Mouse (Mus musculus): ENCODE data around the gene Klhdc7b. TPM values are rescaled to one million over a fixed set of nuclear protein-coding genes. Genes with fewer than 3 reads are reported as not detected.

The Klhdc7b gene
- polyA plus RNA-seq (2015; fragmentation: Nextera tagmentation; extraction: Ambion mirVana): not detected in 2 replicates

DNA sequence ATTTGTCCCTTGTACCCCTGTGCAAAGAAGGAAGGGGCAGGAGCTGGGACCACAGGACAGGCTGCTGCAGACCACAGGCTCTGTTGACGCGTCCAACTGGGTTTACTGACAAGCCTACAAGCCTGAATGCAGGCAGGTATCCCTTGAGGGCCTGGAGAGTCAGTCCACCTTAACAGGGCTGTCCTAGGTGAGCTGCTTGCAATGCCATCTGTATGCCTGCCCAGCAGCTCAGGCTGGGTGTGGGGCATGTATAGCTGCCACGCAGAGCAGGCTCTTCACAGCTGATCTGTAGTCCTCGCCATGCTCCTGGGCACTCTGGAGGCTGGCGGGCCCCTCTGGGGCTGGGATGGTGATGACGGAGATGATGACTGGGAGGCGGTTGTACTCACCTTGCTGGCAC is at the start of gene Klhdc7b:
Gene Klhdc7b (plus strand): TSS at position 301 of the 400 bp plus-strand sequence.
- H3K36me3 ChIP-seq (ENCODE audit: control insufficient read depth, insufficient read depth): no peaks in the 10 kb centered on the region
- no peak within 1 kb of the TSS for H3K4me3 ChIP-seq (ENCODE audit: low read depth, low read length)
- peaks cover under 1% of the 10 kb centered on the region; the same call in 1 of the 2 replicates for H3K4me1 ChIP-seq (ENCODE audit: control insufficient read depth, low read depth, low read length)
- no peaks in the 10 kb centered on the region for H3K9me3 ChIP-seq (replicated peaks; ENCODE audit: control insufficient read depth, low read length)
- WGBS (ENCODE audit: insufficient replicate concordance): 74% methylated on average over 7 of the region's 7 CpGs
- no peak within 1 kb of the TSS for H3K4me2 ChIP-seq (ENCODE audit: low read depth, low read length)
- no peak within 1 kb of the TSS for H3K9ac ChIP-seq (ENCODE audit: low read depth, low read length)
- H3K27me3 ChIP-seq (ENCODE audit: control insufficient read depth, insufficient read depth, low read depth, low read length): peaks cover under 1% of the 10 kb centered on the region
- ATAC-seq (ENCODE audit: low read depth): no peak
- H3K27ac ChIP-seq (ENCODE audit: low read length): no peak within 1 kb of the TSS

DNA sequence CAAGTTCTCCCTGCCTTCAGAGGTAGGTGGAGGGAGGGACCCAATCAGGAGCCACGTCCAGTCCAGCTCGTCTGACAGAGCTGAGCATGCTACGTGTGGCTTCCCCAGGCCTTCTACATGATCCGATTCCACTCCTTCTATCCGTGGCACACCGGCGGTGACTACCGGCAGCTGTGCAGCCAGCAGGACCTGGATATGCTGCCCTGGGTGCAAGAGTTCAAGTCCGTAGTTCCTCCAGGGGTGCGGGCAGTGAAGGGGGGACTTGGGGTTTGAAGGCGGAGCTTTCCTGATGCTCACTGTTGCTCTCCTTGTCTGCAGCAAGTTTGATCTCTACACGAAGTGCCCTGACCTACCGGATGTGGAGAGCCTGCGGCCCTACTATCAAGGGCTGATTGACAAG is 48.3 kb upstream of the Klhdc7b start:
- Histone ChIP-seq H3K4me1 (ENCODE audit: control insufficient read depth, low read depth, low read length) (no peaks in the 10 kb centered on the region), H3K9ac (ENCODE audit: low read depth, low read length) (no peak overlapping the region), H3K4me2 (ENCODE audit: low read depth, low read length) (no peak overlapping the region), H3K9me3 (replicated peaks; ENCODE audit: control insufficient read depth, low read length) (no peaks in the 10 kb centered on the region), H3K36me3 (ENCODE audit: control insufficient read depth, insufficient read depth) (no peaks in the 10 kb centered on the region), H3K27ac (ENCODE audit: low read length) (no peak overlapping the region), H3K4me3 (ENCODE audit: low read depth, low read length) (no peak overlapping the region), H3K27me3 (ENCODE audit: control insufficient read depth, insufficient read depth, low read depth, low read length) (no peaks in the 10 kb centered on the region)
- 81% methylated on average over 14 of the region's 14 CpGs for WGBS (ENCODE audit: insufficient replicate concordance)
- ATAC-seq (ENCODE audit: low read depth): no peak

DNA sequence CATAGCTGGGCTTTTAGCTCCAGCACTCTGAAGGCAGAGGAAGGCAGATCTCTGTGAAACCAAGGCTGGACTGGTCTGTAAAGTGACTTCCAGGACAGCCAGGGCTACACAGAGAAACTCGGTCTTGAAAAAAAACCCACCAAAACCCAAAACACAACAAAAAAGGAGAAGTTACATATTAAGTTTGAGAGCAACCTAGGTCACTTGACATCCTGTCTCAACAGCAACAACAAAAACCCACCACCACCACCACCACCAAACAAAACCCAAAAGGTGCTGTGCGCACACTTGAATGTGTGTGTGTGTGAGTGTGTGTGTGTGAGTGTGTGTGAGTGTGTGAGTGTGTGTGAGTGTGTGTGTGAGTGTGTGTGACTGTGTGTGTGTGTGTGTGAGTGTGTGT is 45.0 kb upstream of the Klhdc7b start:
- 34% methylated on average over 2 of the region's 2 CpGs for WGBS (ENCODE audit: insufficient replicate concordance)
- Histone ChIP-seq H3K4me1 (ENCODE audit: control insufficient read depth, low read depth, low read length) (no peaks in the 10 kb centered on the region), H3K9me3 (replicated peaks; ENCODE audit: control insufficient read depth, low read length) (no peaks in the 10 kb centered on the region), H3K4me2 (ENCODE audit: low read depth, low read length) (no peak overlapping the region), H3K27ac (ENCODE audit: low read length) (no peak overlapping the region), H3K36me3 (ENCODE audit: control insufficient read depth, insufficient read depth) (no peaks in the 10 kb centered on the region), H3K4me3 (ENCODE audit: low read depth, low read length) (no peak overlapping the region), H3K27me3 (ENCODE audit: control insufficient read depth, insufficient read depth, low read depth, low read length) (no peaks in the 10 kb centered on the region), H3K9ac (ENCODE audit: low read depth, low read length) (no peak overlapping the region)
- no peak for ATAC-seq (ENCODE audit: low read depth)

DNA sequence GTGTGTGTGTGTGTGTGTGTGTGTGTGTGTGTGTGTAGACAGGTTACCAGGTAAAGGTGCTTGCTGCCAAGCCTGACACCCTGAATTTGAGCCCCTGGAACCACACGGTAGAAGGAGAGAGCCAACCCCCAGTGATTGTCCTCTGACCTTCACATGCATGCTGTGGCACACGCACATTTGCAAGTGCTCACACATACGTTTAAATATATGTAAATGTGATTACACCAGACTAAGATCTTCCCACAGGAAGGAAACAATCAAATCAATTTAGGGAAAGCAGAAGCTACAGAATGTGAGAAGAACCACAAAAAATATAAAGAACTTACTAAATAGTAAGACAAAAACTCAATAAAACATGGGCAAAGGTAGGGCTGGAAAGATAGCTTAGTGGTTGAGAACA is 44.6 kb upstream of the Klhdc7b start:
- H3K27me3 ChIP-seq (ENCODE audit: control insufficient read depth, insufficient read depth, low read depth, low read length): no peaks in the 10 kb centered on the region
- no peak overlapping the region for H3K4me3 ChIP-seq (ENCODE audit: low read depth, low read length)
- H3K9me3 ChIP-seq (replicated peaks; ENCODE audit: control insufficient read depth, low read length): no peaks in the 10 kb centered on the region
- no peak overlapping the region for H3K4me2 ChIP-seq (ENCODE audit: low read depth, low read length)
- 38% methylated on average over 3 of the region's 3 CpGs for WGBS (ENCODE audit: insufficient replicate concordance)
- no peak overlapping the region for H3K27ac ChIP-seq (ENCODE audit: low read length)
- H3K4me1 ChIP-seq (ENCODE audit: control insufficient read depth, low read depth, low read length): no peaks in the 10 kb centered on the region
- H3K36me3 ChIP-seq (ENCODE audit: control insufficient read depth, insufficient read depth): no peaks in the 10 kb centered on the region
- ATAC-seq (ENCODE audit: low read depth): no peak
- H3K9ac ChIP-seq (ENCODE audit: low read depth, low read length): no peak overlapping the region

DNA sequence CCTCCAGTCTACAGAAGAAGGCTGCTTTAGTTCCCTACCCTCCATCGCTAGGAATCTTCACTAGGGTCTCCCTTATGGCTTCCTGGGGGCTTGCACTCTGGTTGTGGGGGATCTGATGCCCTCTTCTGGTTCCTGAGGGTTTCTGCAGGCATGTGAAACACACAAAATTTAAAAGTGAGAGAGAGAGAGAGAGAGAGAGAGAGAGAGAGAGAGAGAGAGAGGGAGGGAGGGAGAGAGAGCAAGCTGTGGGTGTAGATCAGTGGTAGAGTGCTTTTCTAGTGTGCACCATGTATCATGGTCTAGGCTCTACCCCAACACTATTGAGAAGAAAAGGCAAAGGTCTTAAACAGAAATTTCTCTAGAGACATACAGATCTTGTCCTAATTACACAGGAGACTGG is 43.0 kb upstream of the Klhdc7b start:
- no peaks in the 10 kb centered on the region for H3K27me3 ChIP-seq (ENCODE audit: control insufficient read depth, insufficient read depth, low read depth, low read length)

DNA sequence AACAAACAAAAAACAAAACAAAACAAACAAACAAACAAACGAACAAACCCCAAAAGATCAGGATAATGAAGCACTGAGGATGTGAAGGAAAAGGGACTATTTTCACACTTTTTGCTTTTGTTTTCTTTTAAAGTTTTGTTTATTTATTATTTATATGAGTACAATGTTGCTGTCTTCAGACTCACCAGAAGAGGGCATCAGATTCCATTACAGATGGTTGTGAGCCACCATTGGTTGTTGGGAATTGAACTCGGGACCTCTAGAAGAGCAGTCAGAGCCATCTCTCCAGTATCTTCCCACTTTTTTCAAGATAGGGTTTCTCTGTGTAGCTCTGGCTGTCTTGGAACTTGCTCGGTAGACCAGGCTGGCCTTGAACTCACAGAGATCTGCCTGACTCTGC is 41.4 kb upstream of the Klhdc7b start:
- 64% methylated on average over 3 of the region's 3 CpGs for WGBS (ENCODE audit: insufficient replicate concordance)
- H3K27me3 ChIP-seq (ENCODE audit: control insufficient read depth, insufficient read depth, low read depth, low read length): no peaks in the 10 kb centered on the region
- H3K4me3 ChIP-seq (ENCODE audit: low read depth, low read length): no peak overlapping the region
- H3K4me2 ChIP-seq (ENCODE audit: low read depth, low read length): no peak overlapping the region
- no peak overlapping the region for H3K27ac ChIP-seq (ENCODE audit: low read length)
- H3K9ac ChIP-seq (ENCODE audit: low read depth, low read length): no peak overlapping the region
- H3K36me3 ChIP-seq (ENCODE audit: control insufficient read depth, insufficient read depth): no peaks in the 10 kb centered on the region
- no peaks in the 10 kb centered on the region for H3K9me3 ChIP-seq (replicated peaks; ENCODE audit: control insufficient read depth, low read length)
- no peaks in the 10 kb centered on the region for H3K4me1 ChIP-seq (ENCODE audit: control insufficient read depth, low read depth, low read length)
- ATAC-seq (ENCODE audit: low read depth): no peak

More for the DNA sequence above, 43.0 kb upstream of the Klhdc7b start:
- Histone ChIP-seq H3K4me2 (ENCODE audit: low read depth, low read length) (no peak overlapping the region), H3K36me3 (ENCODE audit: control insufficient read depth, insufficient read depth) (no peaks in the 10 kb centered on the region), H3K4me1 (ENCODE audit: control insufficient read depth, low read depth, low read length) (no peaks in the 10 kb centered on the region), H3K4me3 (ENCODE audit: low read depth, low read length) (no peak overlapping the region), H3K27ac (ENCODE audit: low read length) (no peak overlapping the region), H3K9me3 (replicated peaks; ENCODE audit: control insufficient read depth, low read length) (no peaks in the 10 kb centered on the region), H3K9ac (ENCODE audit: low read depth, low read length) (no peak overlapping the region)
- WGBS (ENCODE audit: insufficient replicate concordance): 25% methylated on average over 1 of the region's 1 CpGs
- ATAC-seq (ENCODE audit: low read depth): no peak

DNA sequence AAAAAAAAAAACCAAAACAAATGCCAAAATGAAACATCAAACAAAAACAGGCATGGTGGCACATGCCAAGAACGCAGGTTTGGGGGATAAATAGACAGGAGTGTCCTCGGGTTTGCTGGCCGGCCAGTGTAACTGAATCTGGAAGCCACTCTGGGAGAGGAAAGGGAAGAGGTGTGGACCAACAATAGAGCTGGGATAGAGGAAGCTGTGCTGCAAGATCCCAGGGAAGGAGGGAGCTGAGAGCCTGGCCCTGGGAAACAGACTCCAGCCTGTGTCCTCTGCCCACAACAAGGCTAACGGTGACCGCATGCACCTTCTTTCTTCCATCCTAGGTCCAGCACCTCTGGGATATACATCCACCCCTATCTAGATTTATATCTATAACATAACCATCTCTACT is 34.3 kb upstream of the Klhdc7b start:
- Histone ChIP-seq H3K9me3 (replicated peaks; ENCODE audit: control insufficient read depth, low read length) (no peaks in the 10 kb centered on the region), H3K36me3 (ENCODE audit: control insufficient read depth, insufficient read depth) (peaks cover 29% of the 10 kb centered on the region), H3K4me1 (ENCODE audit: control insufficient read depth, low read depth, low read length) (peaks cover 13% of the 10 kb centered on the region), H3K4me3 (ENCODE audit: low read depth, low read length) (no peak overlapping the region), H3K27me3 (ENCODE audit: control insufficient read depth, insufficient read depth, low read depth, low read length) (no peaks in the 10 kb centered on the region), H3K27ac (ENCODE audit: low read length) (no peak overlapping the region), H3K9ac (ENCODE audit: low read depth, low read length) (no peak overlapping the region), H3K4me2 (ENCODE audit: low read depth, low read length) (no peak overlapping the region)
- ATAC-seq (ENCODE audit: low read depth): no peak
- WGBS (ENCODE audit: insufficient replicate concordance): 78% methylated on average over 5 of the region's 5 CpGs

DNA sequence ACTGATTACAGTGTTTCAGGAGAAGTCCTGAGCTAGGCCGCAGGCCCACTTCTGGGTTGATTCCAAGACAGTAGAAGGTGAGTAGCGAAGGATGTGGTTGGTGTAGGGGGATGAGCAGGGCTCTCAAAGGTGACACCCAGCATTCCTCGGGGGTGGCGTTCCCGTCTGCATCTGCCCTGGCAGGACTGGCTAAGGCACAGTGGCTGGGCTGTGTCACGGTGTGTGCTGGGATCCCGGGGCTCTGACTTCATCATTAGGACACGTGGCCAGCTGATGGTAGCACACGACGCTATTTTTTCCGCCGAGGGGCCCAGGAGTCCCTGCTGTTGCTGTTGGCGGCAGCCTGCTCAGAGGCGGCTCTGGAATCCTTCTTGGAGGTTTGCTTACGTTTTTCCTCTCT is 33.4 kb upstream of the Klhdc7b start:
- H3K9me3 ChIP-seq (replicated peaks; ENCODE audit: control insufficient read depth, low read length): no peaks in the 10 kb centered on the region
- H3K9ac ChIP-seq (ENCODE audit: low read depth, low read length): no peak overlapping the region
- peaks cover 29% of the 10 kb centered on the region for H3K36me3 ChIP-seq (ENCODE audit: control insufficient read depth, insufficient read depth)
- H3K4me2 ChIP-seq (ENCODE audit: low read depth, low read length): no peak overlapping the region
- no peaks in the 10 kb centered on the region for H3K27me3 ChIP-seq (ENCODE audit: control insufficient read depth, insufficient read depth, low read depth, low read length)
- WGBS (ENCODE audit: insufficient replicate concordance): 88% methylated on average over 15 of the region's 15 CpGs
- ATAC-seq (ENCODE audit: low read depth): no peak
- no peak overlapping the region for H3K27ac ChIP-seq (ENCODE audit: low read length)
- H3K4me1 ChIP-seq (ENCODE audit: control insufficient read depth, low read depth, low read length): peaks cover 13% of the 10 kb centered on the region
- no peak overlapping the region for H3K4me3 ChIP-seq (ENCODE audit: low read depth, low read length)

DNA sequence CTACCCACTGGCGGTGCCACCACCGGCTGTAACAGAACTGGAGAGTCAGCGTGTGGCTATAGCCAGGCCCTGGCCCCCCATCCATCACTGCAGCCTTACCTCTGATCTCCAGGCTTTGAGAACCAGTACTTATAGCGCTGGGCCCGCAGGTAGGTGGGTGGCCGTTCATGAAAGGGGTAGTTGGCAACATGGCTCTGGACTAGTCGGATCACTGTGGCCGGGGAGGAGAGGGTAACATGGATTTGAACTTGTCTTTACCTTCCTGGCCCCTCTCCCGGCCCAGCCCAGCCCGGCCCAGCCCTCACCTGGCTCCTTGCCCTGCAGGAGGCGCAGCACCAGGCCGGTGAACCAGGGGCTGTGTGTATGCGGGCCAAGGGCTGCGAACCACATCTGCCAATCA is 32.7 kb upstream of the Klhdc7b start:
- H3K27ac ChIP-seq (ENCODE audit: low read length): no peak overlapping the region
- no peaks in the 10 kb centered on the region for H3K9me3 ChIP-seq (replicated peaks; ENCODE audit: control insufficient read depth, low read length)
- WGBS (ENCODE audit: insufficient replicate concordance): 88% methylated on average over 14 of the region's 14 CpGs
- H3K36me3 ChIP-seq (ENCODE audit: control insufficient read depth, insufficient read depth): peaks cover 29% of the 10 kb centered on the region
- no peak overlapping the region for H3K4me2 ChIP-seq (ENCODE audit: low read depth, low read length)
- no peak overlapping the region for H3K9ac ChIP-seq (ENCODE audit: low read depth, low read length)
- H3K27me3 ChIP-seq (ENCODE audit: control insufficient read depth, insufficient read depth, low read depth, low read length): no peaks in the 10 kb centered on the region
- ATAC-seq (ENCODE audit: low read depth): no peak
- peaks cover 13% of the 10 kb centered on the region for H3K4me1 ChIP-seq (ENCODE audit: control insufficient read depth, low read depth, low read length)
- no peak overlapping the region for H3K4me3 ChIP-seq (ENCODE audit: low read depth, low read length)

Measured in liver, embryonic 16.5 days (tissue).